Mouse (Mus musculus): Measurements from ENCODE around the gene Wnt9b. TPM values are rescaled to one million over a fixed set of nuclear protein-coding genes. Genes with fewer than 3 reads are reported as not detected.
"Not testable (repeated sequence)": the region's sequence is repeated elsewhere in the genome, so short reads cannot be mapped to it uniquely, and the experiment has no call there.

Gene Wnt9b
- polyA plus RNA-seq, 1 experiment from 2014 or later = 0.41 TPM

- no peak for ATAC-seq (replicated peaks; ENCODE audit: extremely low read depth, insufficient read depth, low FRiP score)
- no peak overlapping the region for H3K4me2 ChIP-seq (ENCODE audit: low read depth, low read length)
- peaks cover 13% of the 10 kb centered on the region for H3K27me3 ChIP-seq (ENCODE audit: control insufficient read depth, insufficient read depth, low read length)
- H3K36me3 ChIP-seq (ENCODE audit: control insufficient read depth, insufficient read depth) = no peaks in the 10 kb centered on the region
- no peaks in the 10 kb centered on the region for H3K9me3 ChIP-seq (replicated peaks; ENCODE audit: control insufficient read depth, low read length)
- H3K9ac ChIP-seq (ENCODE audit: low read length) = no peak overlapping the region
- H3K4me1 ChIP-seq (ENCODE audit: control insufficient read depth, insufficient read depth, low read length) = no peaks in the 10 kb centered on the region
- no peak overlapping the region for H3K4me3 ChIP-seq (ENCODE audit: low read length)
- WGBS = 39% methylated on average over 6 of the region's 6 CpGs
- no peak overlapping the region for H3K27ac ChIP-seq (ENCODE audit: low read length)
Measured at GRCm38 (mm10) chr11:103764601-103765000, 15.0 kb upstream of the Wnt9b start.

GRCm38 (mm10) chr11:103763410-103764163 is 14.0 kb upstream of the Wnt9b start:
- no peak for ATAC-seq (replicated peaks; ENCODE audit: extremely low read depth, insufficient read depth, low FRiP score)
- Histone ChIP-seq H3K9me3 (replicated peaks; ENCODE audit: control insufficient read depth, low read length) (no peaks in the 10 kb centered on the region), H3K9ac (ENCODE audit: low read length) (no peak overlapping the region), H3K4me1 (ENCODE audit: control insufficient read depth, insufficient read depth, low read length) (no peaks in the 10 kb centered on the region), H3K27ac (ENCODE audit: low read length) (no peak overlapping the region), H3K36me3 (ENCODE audit: control insufficient read depth, insufficient read depth) (no peaks in the 10 kb centered on the region), H3K4me2 (ENCODE audit: low read depth, low read length) (no peak overlapping the region), H3K4me3 (ENCODE audit: low read length) (no peak overlapping the region), H3K27me3 (ENCODE audit: control insufficient read depth, insufficient read depth, low read length) (peaks cover 3% of the 10 kb centered on the region)
- WGBS = 19% methylated on average over 10 of the region's 10 CpGs

GRCm38 (mm10) chr11:103760891-103761290 is 11.3 kb upstream of the Wnt9b start:
- H3K4me3 ChIP-seq (ENCODE audit: low read length); H3K9me3 ChIP-seq (replicated peaks; ENCODE audit: control insufficient read depth, low read length); H3K4me2 ChIP-seq (ENCODE audit: low read depth, low read length); H3K27ac ChIP-seq (ENCODE audit: low read length); H3K36me3 ChIP-seq (ENCODE audit: control insufficient read depth, insufficient read depth); ATAC-seq (replicated peaks; ENCODE audit: extremely low read depth, insufficient read depth, low FRiP score); H3K4me1 ChIP-seq (ENCODE audit: control insufficient read depth, insufficient read depth, low read length); H3K27me3 ChIP-seq (ENCODE audit: control insufficient read depth, insufficient read depth, low read length); H3K9ac ChIP-seq (ENCODE audit: low read length): not testable (repeated sequence)
- WGBS = 84% methylated on average over 5 of the region's 5 CpGs

GRCm38 (mm10) chr11:103760101-103760500 is 10.5 kb upstream of the Wnt9b start:
- Histone ChIP-seq H3K4me2 (ENCODE audit: low read depth, low read length) (no peak overlapping the region), H3K9me3 (replicated peaks; ENCODE audit: control insufficient read depth, low read length) (no peaks in the 10 kb centered on the region), H3K4me3 (ENCODE audit: low read length) (no peak overlapping the region), H3K36me3 (ENCODE audit: control insufficient read depth, insufficient read depth) (no peaks in the 10 kb centered on the region), H3K4me1 (ENCODE audit: control insufficient read depth, insufficient read depth, low read length) (no peaks in the 10 kb centered on the region), H3K9ac (ENCODE audit: low read length) (no peak overlapping the region), H3K27me3 (ENCODE audit: control insufficient read depth, insufficient read depth, low read length) (no peaks in the 10 kb centered on the region; the same call in 1 of the 2 replicates), H3K27ac (ENCODE audit: low read length) (no peak overlapping the region)
- WGBS = 54% methylated on average over 7 of the region's 7 CpGs
- no peak for ATAC-seq (replicated peaks; ENCODE audit: extremely low read depth, insufficient read depth, low FRiP score)

- Histone ChIP-seq H3K4me2 (ENCODE audit: low read depth, low read length) (no peak overlapping the region), H3K27me3 (ENCODE audit: control insufficient read depth, insufficient read depth, low read length) (peaks cover 3% of the 10 kb centered on the region; the same call in 1 of the 2 replicates), H3K4me1 (ENCODE audit: control insufficient read depth, insufficient read depth, low read length) (no peaks in the 10 kb centered on the region), H3K9ac (ENCODE audit: low read length) (no peak overlapping the region), H3K27ac (ENCODE audit: low read length) (no peak overlapping the region), H3K9me3 (replicated peaks; ENCODE audit: control insufficient read depth, low read length) (no peaks in the 10 kb centered on the region), H3K36me3 (ENCODE audit: control insufficient read depth, insufficient read depth) (no peaks in the 10 kb centered on the region), H3K4me3 (ENCODE audit: low read length) (no peak overlapping the region)
- WGBS = 10% methylated on average over 6 of the region's 6 CpGs
- no peak for ATAC-seq (replicated peaks; ENCODE audit: extremely low read depth, insufficient read depth, low FRiP score)
Measured at GRCm38 (mm10) chr11:103758706-103759105, 9.1 kb upstream of the Wnt9b start.

- H3K4me2 ChIP-seq (ENCODE audit: low read depth, low read length) = no peak overlapping the region
- no peak overlapping the region for H3K4me3 ChIP-seq (ENCODE audit: low read length)
- peaks cover 3% of the 10 kb centered on the region; the same call in 1 of the 2 replicates for H3K27me3 ChIP-seq (ENCODE audit: control insufficient read depth, insufficient read depth, low read length)
- ATAC-seq (replicated peaks; ENCODE audit: extremely low read depth, insufficient read depth, low FRiP score) = no peak
- H3K9ac ChIP-seq (ENCODE audit: low read length) = no peak overlapping the region
- H3K36me3 ChIP-seq (ENCODE audit: control insufficient read depth, insufficient read depth) = no peaks in the 10 kb centered on the region
- WGBS = 44% methylated on average over 11 of the region's 11 CpGs
- H3K9me3 ChIP-seq (replicated peaks; ENCODE audit: control insufficient read depth, low read length) = no peaks in the 10 kb centered on the region
- H3K27ac ChIP-seq (ENCODE audit: low read length) = no peak overlapping the region
- H3K4me1 ChIP-seq (ENCODE audit: control insufficient read depth, insufficient read depth, low read length) = no peaks in the 10 kb centered on the region
Measured at GRCm38 (mm10) chr11:103758054-103758453, 8.4 kb upstream of the Wnt9b start.

- Histone ChIP-seq H3K4me3 (ENCODE audit: low read length) (no peak overlapping the region), H3K4me2 (ENCODE audit: low read depth, low read length) (no peak overlapping the region), H3K9ac (ENCODE audit: low read length) (no peak overlapping the region), H3K27me3 (ENCODE audit: control insufficient read depth, insufficient read depth, low read length) (peaks cover 66% of the 10 kb centered on the region), H3K36me3 (ENCODE audit: control insufficient read depth, insufficient read depth) (no peaks in the 10 kb centered on the region), H3K9me3 (replicated peaks; ENCODE audit: control insufficient read depth, low read length) (no peaks in the 10 kb centered on the region), H3K4me1 (ENCODE audit: control insufficient read depth, insufficient read depth, low read length) (peaks cover 12% of the 10 kb centered on the region), H3K27ac (ENCODE audit: low read length) (no peak overlapping the region)
- WGBS = 60% methylated on average over 3 of the region's 3 CpGs
- ATAC-seq (replicated peaks; ENCODE audit: extremely low read depth, insufficient read depth, low FRiP score) = no peak
Measured at GRCm38 (mm10) chr11:103750612-103751011, 991 bp upstream of the Wnt9b start.

- H3K27ac ChIP-seq (ENCODE audit: low read length) = no peak overlapping the region
- H3K9me3 ChIP-seq (replicated peaks; ENCODE audit: control insufficient read depth, low read length) = no peaks in the 10 kb centered on the region
- H3K4me3 ChIP-seq (ENCODE audit: low read length) = no peak overlapping the region
- H3K4me1 ChIP-seq (ENCODE audit: control insufficient read depth, insufficient read depth, low read length) = peaks cover 4% of the 10 kb centered on the region; the same call in 1 of the 2 replicates
- WGBS = 63% methylated on average over 19 of the region's 19 CpGs
- ATAC-seq (replicated peaks; ENCODE audit: extremely low read depth, insufficient read depth, low FRiP score) = no peak
- H3K27me3 ChIP-seq (ENCODE audit: control insufficient read depth, insufficient read depth, low read length) = no peaks in the 10 kb centered on the region
- H3K9ac ChIP-seq (ENCODE audit: low read length) = no peak overlapping the region
- H3K4me2 ChIP-seq (ENCODE audit: low read depth, low read length) = no peak overlapping the region
- no peaks in the 10 kb centered on the region for H3K36me3 ChIP-seq (ENCODE audit: control insufficient read depth, insufficient read depth)
Measured at GRCm38 (mm10) chr11:103735046-103735781, 14.4 kb downstream of the Wnt9b start.

- H3K4me2 ChIP-seq (ENCODE audit: low read depth, low read length) = no peak overlapping the region
- no peak overlapping the region for H3K9ac ChIP-seq (ENCODE audit: low read length)
- no peak for ATAC-seq (replicated peaks; ENCODE audit: extremely low read depth, insufficient read depth, low FRiP score)
- H3K4me3 ChIP-seq (ENCODE audit: low read length) = no peak overlapping the region
- no peaks in the 10 kb centered on the region for H3K27me3 ChIP-seq (ENCODE audit: control insufficient read depth, insufficient read depth, low read length)
- H3K4me1 ChIP-seq (ENCODE audit: control insufficient read depth, insufficient read depth, low read length) = peaks cover 4% of the 10 kb centered on the region; the same call in 1 of the 2 replicates
- H3K27ac ChIP-seq (ENCODE audit: low read length) = no peak overlapping the region
- no peaks in the 10 kb centered on the region for H3K9me3 ChIP-seq (replicated peaks; ENCODE audit: control insufficient read depth, low read length)
- H3K36me3 ChIP-seq (ENCODE audit: control insufficient read depth, insufficient read depth) = no peaks in the 10 kb centered on the region
- 56% methylated on average over 5 of the region's 5 CpGs for WGBS
Measured at GRCm38 (mm10) chr11:103734411-103735045, 15.1 kb downstream of the Wnt9b start.

Measured in heart, embryonic 16.5 days (tissue).